Mouse (Mus musculus) embryonic facial prominence, embryonic 10.5 days (tissue): ENCODE measurements around the gene Ddx24. TPM values are rescaled to one million over a fixed set of nuclear protein-coding genes. Genes with fewer than 3 reads are reported as not detected.

ENCODE experiments used
- DNase-seq: peaks from one replicate; pipeline ENCODE4 v3.0.0-alpha.2; 2017; ENCODE audit warnings: low spot score
- H3K27ac ChIP-seq: fragments of 300-500 bp; sonication (generic); replicated peaks from 2 replicates; pipeline ENCODE4 v1.5.1; 2016; ENCODE audit warnings: mild to moderate bottlenecking
- H3K27me3 ChIP-seq: fragments of 300-500 bp; sonication (generic); replicated peaks from 2 replicates; pipeline ENCODE4 v1.6.1; 2016; ENCODE audit warnings: low read depth, mild to moderate bottlenecking; ENCODE audit not compliant: poor library complexity, severe bottlenecking
- H3K36me3 ChIP-seq: fragments of 300-500 bp; sonication (generic); replicated peaks from 2 replicates; pipeline ENCODE4 v1.6.1; 2016; ENCODE audit warnings: mild to moderate bottlenecking, moderate library complexity
- H3K4me1 ChIP-seq: fragments of 300-500 bp; sonication (generic); 2 replicates; pipeline ENCODE4 v1.6.1; 2016
- H3K4me3 ChIP-seq: fragments of 300-500 bp; sonication (generic); 2 replicates; pipeline ENCODE4 v1.5.1; 2016; ENCODE audit warnings: mild to moderate bottlenecking, moderate library complexity
- H3K9me3 ChIP-seq: fragments of 300-500 bp; sonication (generic); 2 replicates; pipeline ENCODE4 v1.6.1; 2016; ENCODE audit warnings: mild to moderate bottlenecking
- WGBS: fragments of 180-500 bp; shearing (Covaris S2); methylation state at CpG from one replicate; pipeline ENCODE4 v1.1.7; 2016; 5-methylcytosine and 5-hydroxymethylcytosine counted together
- polyA plus RNA-seq: library from polyadenylated mRNA; unstranded; fragments of >200 nt; fragmentation: Nextera tagmentation; extraction: Ambion mirVana; gene quantifications from 2 replicates; pipeline ENCODE4 v1.2.1, GENCODE M21; 2016

Ddx24 gene
- polyA plus RNA-seq, 1 experiment from 2014 or later = 106 TPM

DNA sequence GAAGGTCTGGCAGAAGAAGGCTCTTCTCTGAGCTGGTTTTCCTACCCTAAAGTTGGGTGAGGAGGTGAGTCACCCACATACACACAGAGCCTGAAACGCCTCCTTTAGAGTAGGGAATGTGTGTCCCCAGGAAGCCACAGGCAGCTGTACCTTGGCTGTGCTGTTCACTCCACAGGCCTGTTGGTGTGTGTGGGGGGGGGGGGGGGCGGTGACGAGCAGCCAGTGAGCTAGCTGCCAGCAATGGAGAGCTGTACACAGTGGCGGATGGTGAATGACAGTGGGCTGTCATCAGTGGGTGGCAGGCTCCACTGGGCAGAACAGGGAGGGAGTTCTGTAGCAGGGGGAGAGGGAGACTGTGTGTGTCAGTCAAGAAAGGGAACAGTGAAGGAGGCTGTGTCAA lies 48.9 kb downstream of the Ddx24 start:
- no peak for DNase-seq
- Histone ChIP-seq H3K9me3 (no peaks in the 10 kb centered on the region), H3K27ac (no peak overlapping the region), H3K36me3 (no peaks in the 10 kb centered on the region), H3K4me1 (0 out of 2 replicates have a peak, but pooled peaks cover 2% of the 10 kb centered on the region), H3K27me3 (no peaks in the 10 kb centered on the region), H3K4me3 (no peak overlapping the region)
- WGBS = 85% methylated on average over 4 of the region's 4 CpGs

GRCm38 (mm10) chr12:103376124-103376523 lies 49.5 kb downstream of the Ddx24 start:
- no peaks in the 10 kb centered on the region for H3K27me3 ChIP-seq
- 77% methylated on average over 5 of the region's 5 CpGs for WGBS
- DNase-seq = no peak
- no peaks in the 10 kb centered on the region for H3K9me3 ChIP-seq
- no peaks in the 10 kb centered on the region for H3K36me3 ChIP-seq
- H3K4me1 ChIP-seq = 0 out of 2 replicates have a peak, but pooled peaks cover 2% of the 10 kb centered on the region
- no peak overlapping the region for H3K4me3 ChIP-seq
- no peak overlapping the region for H3K27ac ChIP-seq

DNA sequence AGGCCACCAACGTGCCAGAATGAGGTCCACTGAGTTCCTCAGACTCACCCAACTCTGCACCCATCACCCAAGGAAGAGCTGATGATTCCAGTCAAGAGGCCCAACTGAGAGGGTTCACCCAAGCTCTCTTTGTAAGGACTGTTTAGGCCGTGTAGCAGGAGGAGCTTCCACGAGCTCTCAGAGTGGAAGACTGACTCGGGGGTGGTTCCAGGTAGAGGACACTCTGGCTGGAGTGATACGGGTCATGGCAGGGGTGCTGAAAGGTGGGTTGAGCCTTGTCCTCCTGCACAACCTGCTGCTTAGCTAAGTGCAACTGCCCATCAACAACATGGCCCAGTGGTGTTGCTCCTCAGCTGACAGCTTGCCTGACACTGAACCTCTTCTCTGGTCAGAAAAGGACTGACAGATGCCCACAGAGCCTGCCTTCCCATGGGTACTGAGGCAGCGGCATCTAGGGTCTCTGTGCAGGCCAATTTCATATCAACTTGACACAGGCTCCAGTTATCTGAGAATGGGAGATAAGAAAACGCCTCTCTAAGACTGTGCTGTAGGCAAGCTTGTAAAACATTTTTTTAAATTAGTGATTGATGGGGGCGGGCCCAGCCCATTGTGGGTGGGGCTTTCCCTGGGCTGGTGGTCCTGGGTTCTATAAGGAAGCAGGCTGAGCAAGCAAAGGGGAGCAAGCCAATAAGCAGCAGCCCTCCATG lies 51.9 kb downstream of the Ddx24 start:
- H3K27me3 ChIP-seq = peaks cover 4% of the 10 kb centered on the region
- no peak overlapping the region for H3K27ac ChIP-seq
- 78% methylated on average over 8 of the region's 8 CpGs for WGBS
- no peaks in the 10 kb centered on the region for H3K36me3 ChIP-seq
- H3K4me1 ChIP-seq = 0 out of 2 replicates have a peak, but pooled peaks cover 2% of the 10 kb centered on the region
- no peak overlapping the region for H3K4me3 ChIP-seq
- DNase-seq = no peak
- H3K9me3 ChIP-seq = no peaks in the 10 kb centered on the region

DNA sequence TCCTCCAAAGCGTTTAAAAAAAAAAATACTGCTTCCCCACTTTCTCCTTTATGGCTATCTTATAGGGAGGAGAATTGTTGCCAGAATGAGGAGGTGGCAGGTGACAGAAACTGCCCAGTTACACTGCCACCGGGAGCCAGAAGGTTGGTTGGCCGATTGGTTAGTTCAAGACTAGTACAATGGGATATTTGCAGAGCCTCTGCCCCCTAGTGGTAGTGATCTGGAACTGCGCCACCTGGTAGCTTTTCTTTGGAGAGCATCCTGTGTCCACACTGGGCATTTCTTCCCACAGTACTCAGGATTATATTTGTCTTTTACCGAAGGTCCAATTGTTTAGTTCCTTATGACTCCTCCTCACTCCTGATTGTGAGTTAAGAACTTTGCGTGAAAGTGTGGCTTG lies 53.9 kb downstream of the Ddx24 start:
- WGBS = 28% methylated on average over 6 of the region's 6 CpGs
- peak; percentile 69 for DNase-seq
- H3K27me3 ChIP-seq = peaks cover 10% of the 10 kb centered on the region

DNA sequence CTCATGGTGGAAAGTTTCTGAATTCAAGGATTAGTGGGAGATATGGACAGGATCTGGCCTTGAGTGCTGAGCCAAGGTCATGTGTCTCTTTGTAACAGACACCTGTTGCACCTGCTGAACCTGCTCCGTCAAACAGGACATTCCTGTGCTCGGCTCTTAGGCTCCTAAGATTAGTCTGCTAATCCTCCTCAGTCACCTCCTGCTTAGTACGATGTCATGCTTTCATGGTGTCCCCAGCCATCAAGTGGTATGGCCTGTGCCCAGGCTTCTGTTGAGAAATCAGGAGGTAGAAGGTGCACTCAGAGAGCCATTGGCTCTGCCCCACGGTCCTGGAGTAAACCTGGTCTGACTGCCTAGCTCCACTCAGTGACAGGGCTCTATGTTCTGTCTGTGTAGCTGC lies 54.8 kb downstream of the Ddx24 start:
- Histone ChIP-seq H3K9me3 (no peaks in the 10 kb centered on the region), H3K4me1 (peaks cover 7% of the 10 kb centered on the region)

More for the DNA sequence above, 53.9 kb downstream of the Ddx24 start:
- Histone ChIP-seq H3K4me1 (peaks cover 7% of the 10 kb centered on the region), H3K36me3 (no peaks in the 10 kb centered on the region), H3K4me3 (no peak overlapping the region), H3K9me3 (no peaks in the 10 kb centered on the region), H3K27ac (no peak overlapping the region)

DNA sequence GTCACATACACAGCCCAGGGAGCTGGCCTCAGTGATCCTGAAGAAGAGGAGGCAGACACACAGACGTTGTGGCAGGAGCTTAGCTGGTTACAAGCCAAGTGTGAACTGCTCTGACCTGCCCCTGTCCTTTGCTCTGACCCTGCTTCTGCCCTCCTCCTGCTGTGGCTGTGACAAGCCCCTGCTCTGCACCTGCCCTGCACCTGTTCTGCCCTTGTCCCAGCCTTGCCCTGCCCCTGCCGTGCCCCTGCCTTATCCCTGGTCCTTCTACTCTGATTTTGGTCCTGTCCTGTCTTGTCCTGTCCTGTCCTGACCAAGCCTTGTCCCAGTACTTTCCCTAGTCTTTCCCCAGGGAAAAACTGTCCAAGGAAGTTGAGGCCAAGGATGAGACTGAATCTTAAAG lies 56.9 kb downstream of the Ddx24 start:
- peaks cover 10% of the 10 kb centered on the region for H3K27me3 ChIP-seq
- H3K36me3 ChIP-seq = no peaks in the 10 kb centered on the region
- WGBS = 58% methylated on average over 2 of the region's 2 CpGs
- no peak overlapping the region for H3K27ac ChIP-seq
- no peaks in the 10 kb centered on the region for H3K9me3 ChIP-seq
- no peak overlapping the region for H3K4me3 ChIP-seq
- H3K4me1 ChIP-seq = peaks cover 7% of the 10 kb centered on the region
- DNase-seq = no peak

More for the DNA sequence above, 54.8 kb downstream of the Ddx24 start:
- 73% methylated on average over 4 of the region's 4 CpGs for WGBS
- Histone ChIP-seq H3K36me3 (no peaks in the 10 kb centered on the region), H3K4me3 (no peak overlapping the region), H3K27ac (no peak overlapping the region), H3K27me3 (peaks cover 10% of the 10 kb centered on the region)
- DNase-seq = no peak

DNA sequence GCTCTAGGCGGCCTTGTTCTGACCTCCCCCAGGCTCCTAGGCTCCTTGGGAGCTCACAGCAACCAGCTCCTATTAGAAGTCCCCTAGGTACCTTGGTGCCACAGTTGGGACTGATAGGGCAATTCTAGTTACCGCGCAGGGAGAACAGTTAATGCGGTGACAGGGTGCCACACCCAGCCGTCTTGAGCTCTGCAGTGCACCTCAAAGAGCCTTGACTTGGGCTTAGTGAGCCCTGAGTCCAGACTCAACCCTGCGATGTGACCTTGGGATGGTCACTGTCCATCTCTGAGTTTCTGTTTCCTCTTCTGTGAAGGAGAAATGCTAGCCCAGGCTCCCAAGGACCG lies 57.3 kb downstream of the Ddx24 start:
- 79% methylated on average over 7 of the region's 7 CpGs for WGBS
- Histone ChIP-seq H3K9me3 (no peaks in the 10 kb centered on the region), H3K27ac (no peak overlapping the region), H3K4me1 (peaks cover 7% of the 10 kb centered on the region), H3K36me3 (no peaks in the 10 kb centered on the region), H3K4me3 (no peak overlapping the region), H3K27me3 (peaks cover 10% of the 10 kb centered on the region)
- DNase-seq = no peak

DNA sequence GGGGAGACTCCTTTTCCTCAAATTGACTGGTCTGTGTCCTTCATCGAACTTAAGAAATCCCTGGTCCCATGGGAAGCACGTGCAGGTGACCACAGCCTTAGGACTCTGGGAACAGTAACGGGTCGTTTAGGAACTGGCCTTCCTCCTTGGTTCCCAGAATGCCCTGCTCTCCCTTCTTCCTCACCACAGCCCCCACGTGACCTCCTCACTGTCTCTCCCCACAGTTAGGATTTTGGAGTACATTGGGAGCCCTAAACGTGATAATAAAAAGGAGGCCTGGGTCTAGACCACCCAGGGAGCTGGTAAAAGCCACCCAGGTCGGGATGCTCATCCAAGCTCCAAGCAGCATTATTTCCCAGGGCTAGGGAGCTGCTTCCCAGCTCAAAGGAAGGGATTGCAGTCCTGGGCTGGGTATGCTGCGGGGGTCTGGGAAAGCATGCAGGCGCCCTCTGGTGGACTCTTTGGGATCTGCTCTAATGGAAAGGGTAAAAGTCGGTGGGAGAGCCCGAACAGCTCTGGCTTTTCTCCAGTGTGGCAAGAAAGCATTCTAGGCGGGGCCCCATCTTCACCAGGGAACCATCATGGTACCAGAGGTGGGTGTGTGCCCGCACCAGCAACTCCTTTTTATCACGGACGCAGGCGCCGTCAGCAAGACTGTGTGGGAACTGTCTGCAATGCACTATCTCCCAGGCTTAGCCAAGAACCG lies 57.9 kb downstream of the Ddx24 start:
- H3K27ac ChIP-seq = no peak overlapping the region; the same call in 1 of the 2 replicates
- H3K4me3 ChIP-seq = no peak overlapping the region
- H3K27me3 ChIP-seq = peaks cover 10% of the 10 kb centered on the region
- no peaks in the 10 kb centered on the region for H3K9me3 ChIP-seq
- peaks cover 7% of the 10 kb centered on the region for H3K4me1 ChIP-seq
- 19% methylated on average over 18 of the region's 18 CpGs for WGBS
- DNase-seq = peak; percentile 87
- no peaks in the 10 kb centered on the region for H3K36me3 ChIP-seq

DNA sequence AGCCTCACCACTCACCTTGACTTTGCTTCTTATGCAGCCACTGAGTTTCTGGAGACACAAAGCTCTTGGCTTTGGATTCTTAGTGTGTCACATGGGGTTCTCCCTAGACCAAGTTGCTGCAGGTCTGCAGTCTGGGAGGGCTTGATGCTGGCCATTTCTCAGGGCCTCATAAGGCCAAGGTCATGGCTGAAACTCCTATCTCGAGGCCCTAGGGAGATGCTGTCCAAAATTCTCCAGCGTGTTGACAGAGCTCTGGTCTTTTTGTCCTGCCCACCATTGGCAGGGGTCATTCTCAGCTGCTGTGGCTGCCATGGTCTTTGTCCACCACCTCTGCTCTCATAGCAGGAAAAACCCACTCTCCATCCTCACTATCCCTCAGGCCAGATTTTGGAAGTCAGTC lies 58.5 kb downstream of the Ddx24 start:
- 76% methylated on average over 2 of the region's 2 CpGs for WGBS

DNA sequence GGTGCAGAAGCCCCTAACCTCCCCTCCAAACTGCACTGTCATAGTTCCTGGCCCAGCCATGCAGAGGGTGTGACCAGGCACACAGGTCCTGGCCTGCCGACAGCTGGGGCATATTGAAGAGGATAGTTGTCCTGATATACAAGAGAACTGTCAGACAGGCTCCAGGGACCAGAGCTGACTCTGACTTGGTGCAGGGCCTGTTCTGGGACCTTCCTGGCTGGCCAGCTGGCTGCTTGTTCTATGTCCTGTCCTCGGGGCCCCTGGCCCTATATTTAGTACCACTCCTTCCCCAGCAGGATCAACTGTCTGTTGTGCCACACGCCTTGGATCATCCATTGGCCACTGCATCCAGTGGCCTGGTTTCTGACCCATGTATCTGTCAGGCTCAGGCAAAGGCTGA lies 63.3 kb downstream of the Ddx24 start:
- Histone ChIP-seq H3K36me3 (no peaks in the 10 kb centered on the region), H3K9me3 (no peaks in the 10 kb centered on the region), H3K4me1 (peaks cover 15% of the 10 kb centered on the region), H3K4me3 (no peak overlapping the region), H3K27me3 (no peaks in the 10 kb centered on the region), H3K27ac (no peak overlapping the region)
- no peak for DNase-seq
- 86% methylated on average over 3 of the region's 3 CpGs for WGBS

More for the DNA sequence above, 58.5 kb downstream of the Ddx24 start:
- Histone ChIP-seq H3K27ac (no peak overlapping the region), H3K4me3 (no peak overlapping the region), H3K9me3 (no peaks in the 10 kb centered on the region), H3K4me1 (peaks cover 7% of the 10 kb centered on the region), H3K36me3 (no peaks in the 10 kb centered on the region), H3K27me3 (peaks cover 10% of the 10 kb centered on the region)
- DNase-seq = no peak

- Histone ChIP-seq H3K4me3 (no peak overlapping the region), H3K36me3 (no peaks in the 10 kb centered on the region), H3K27me3 (no peaks in the 10 kb centered on the region), H3K4me1 (peaks cover 15% of the 10 kb centered on the region), H3K9me3 (no peaks in the 10 kb centered on the region), H3K27ac (no peak overlapping the region)
- WGBS = 87% methylated on average over 17 of the region's 17 CpGs
- DNase-seq = no peak
Measured at GRCm38 (mm10) chr12:103361539-103362307, 63.9 kb downstream of the Ddx24 start.

- no peak for DNase-seq
- 84% methylated on average over 8 of the region's 8 CpGs for WGBS
- H3K27me3 ChIP-seq = no peaks in the 10 kb centered on the region
- H3K4me3 ChIP-seq = no peak overlapping the region
- H3K4me1 ChIP-seq = peaks cover 15% of the 10 kb centered on the region
- no peaks in the 10 kb centered on the region for H3K36me3 ChIP-seq
- no peak overlapping the region for H3K27ac ChIP-seq
- H3K9me3 ChIP-seq = no peaks in the 10 kb centered on the region
Measured at GRCm38 (mm10) chr12:103360812-103361211, 64.8 kb downstream of the Ddx24 start.
